Mouse (Mus musculus) retina, adult 2 months (tissue): Measurements from ENCODE around the gene Hltf.
A peak's percentile ranks its signal among the peaks of the same experiment; 100 is the strongest.
"Not testable (repeated sequence)": the region's sequence is repeated elsewhere in the genome, so short reads cannot be mapped to it uniquely, and the experiment has no call there.

Source experiments
- DNase-seq: peaks from one replicate; pipeline ENCODE4 v3.0.0-alpha.2; 2012; ENCODE audit warnings: low read depth, low spot score

The Hltf gene

DNA sequence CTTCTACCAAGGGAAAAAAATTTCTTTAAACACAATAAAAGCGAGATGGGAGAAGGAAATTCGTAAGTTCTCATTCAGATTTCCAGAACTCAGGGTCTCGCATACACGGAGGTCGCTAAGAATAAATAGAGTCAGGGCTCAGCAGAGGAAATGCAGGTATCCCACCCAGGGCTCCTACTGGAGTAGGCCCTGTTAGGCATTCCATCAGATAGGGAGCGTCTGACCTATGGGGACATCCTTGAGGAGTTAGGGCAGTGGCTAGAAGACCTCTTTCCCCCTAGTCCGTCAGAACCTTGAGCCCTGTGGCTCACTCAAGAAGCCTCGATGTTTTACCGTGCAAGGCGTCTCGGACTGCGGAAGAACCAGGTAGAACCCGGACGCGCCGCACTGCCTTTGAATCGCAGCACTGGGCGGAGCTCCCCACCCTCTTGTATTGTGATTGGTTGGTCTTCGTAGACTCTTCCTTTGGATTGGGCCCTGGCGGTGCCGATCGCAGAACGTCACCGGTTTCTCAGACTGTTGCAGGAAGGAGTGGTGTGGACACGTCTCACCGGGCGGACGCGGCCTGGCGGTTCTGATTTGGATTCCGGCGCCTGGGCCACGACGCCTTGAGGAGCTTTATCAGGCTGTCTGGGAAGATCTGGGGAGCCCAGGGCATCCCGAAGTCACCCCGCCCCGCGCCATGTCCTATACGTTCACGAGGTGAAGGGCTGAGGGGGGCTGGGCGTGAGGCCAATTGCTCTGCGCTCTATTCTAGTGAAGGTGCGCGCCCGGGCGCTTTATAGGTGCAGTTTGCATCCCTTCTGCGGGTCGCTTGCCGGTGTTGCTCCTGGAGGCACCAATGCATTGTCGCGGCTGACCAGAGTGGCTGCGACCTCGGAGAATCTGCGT, at the start of gene Hltf:
Gene Hltf, plus strand, starts transcription at position 506 of the 891 bp plus-strand sequence.
- DNase-seq = peak; percentile 86

- DNase-seq = no peak
Measured at GRCm38 (mm10) chr3:20010464-20010863, 47.1 kb upstream of the Hltf start.

DNA sequence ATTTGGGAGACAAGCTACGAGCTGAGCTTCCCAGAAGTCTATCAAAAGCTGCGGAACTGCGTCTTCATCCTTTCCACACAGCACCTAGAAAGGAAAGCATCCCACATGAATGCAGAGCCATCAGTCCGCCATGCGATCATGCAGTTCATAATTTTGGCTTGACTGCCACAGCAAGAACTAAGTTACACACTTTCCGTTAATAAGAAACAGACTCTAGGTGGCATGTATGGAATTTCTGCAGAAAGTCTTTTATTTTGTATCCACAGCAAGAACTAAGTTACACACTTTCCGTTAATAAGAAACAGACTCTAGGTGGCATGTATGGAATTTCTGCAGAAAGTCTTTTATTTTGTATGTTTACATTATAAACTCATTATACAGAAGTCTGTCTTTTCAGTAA, 46.7 kb upstream of the Hltf start:
- not testable (repeated sequence) for DNase-seq

DNA sequence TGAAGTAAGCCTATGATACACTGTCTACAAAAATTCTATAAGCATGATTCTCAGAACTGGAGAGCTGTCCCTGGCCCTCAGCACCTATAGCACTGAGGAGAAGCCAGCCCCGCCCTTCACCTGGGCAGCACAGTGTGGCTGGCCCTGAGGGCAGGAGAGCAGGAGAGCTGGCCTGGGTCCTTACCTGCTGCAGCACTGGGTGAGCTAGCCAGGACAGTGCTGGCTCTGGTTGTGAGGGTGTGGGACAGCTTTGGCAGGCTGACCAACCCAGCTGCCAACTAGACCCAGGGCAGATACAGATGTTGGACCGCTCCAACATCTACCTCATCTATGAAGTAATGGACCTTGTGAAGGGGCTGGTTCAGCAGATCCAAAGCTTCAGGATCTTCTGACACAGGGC, 43.2 kb upstream of the Hltf start:
- no peak for DNase-seq

- no peak for DNase-seq
Measured at GRCm38 (mm10) chr3:20018076-20018475, 39.5 kb upstream of the Hltf start.

DNA sequence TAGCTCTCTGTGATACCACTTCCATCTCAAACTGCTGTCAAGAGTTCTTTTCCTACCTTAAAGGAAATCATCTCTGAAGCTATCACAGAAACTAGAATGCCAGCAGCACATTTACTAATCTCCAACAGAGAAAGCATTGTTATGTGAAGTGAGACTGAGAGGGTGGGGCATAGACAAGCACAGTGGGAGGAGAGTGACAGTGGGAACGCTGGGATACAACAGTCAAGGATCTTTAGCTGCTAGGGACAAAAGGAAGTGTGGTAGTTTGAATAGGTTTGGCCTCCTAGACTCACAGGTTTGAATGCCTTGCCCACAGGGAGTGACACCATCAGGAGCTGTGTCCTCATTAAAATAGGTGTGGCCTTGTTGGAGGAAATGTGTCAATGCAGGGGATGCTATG, 33.8 kb upstream of the Hltf start:
- DNase-seq = no peak

DNA sequence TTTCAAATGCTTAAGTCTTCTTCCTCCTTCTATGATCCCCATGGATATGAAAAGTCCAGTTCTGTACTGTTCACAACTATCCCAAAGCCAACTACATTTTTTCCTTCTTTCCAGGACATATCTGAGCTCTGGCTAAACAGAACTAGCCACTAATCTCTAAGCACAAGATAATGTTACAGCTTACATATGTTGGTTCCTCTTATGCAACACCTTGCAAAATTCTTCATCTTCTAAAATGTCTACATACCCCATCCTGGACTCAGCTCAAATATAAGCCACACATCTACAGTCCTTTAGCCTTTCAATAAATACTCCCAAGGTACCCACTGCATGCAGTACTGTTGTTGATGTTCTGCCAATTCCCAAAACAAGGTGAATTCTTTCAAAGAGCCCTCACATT, 31.1 kb upstream of the Hltf start:
- DNase-seq = no peak

- DNase-seq = no peak
Measured at GRCm38 (mm10) chr3:20026996-20027689, 30.5 kb upstream of the Hltf start.

GRCm38 (mm10) chr3:20027788-20028187, 29.8 kb upstream of the Hltf start:
- DNase-seq = no peak

DNA sequence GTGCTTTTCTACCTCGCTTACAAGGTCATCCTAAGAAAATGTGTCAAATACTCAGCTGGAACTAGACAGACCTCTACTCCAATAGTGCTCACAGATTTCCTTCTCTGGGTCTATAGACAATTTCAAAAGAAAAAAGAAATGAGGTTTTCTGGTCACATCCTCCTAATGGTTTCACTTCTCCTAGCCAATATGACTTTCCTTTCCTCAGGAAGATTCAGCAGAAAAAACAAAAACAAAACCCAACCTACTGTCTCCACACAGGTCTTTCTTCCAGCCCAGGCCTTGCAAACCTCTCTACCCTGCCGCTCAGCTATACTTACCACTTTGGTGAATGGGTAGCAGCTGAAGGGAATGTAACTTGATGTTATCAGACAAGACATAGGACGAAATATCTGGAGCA, 29.0 kb upstream of the Hltf start:
- no peak for DNase-seq

- no peak for DNase-seq
Measured at GRCm38 (mm10) chr3:20030807-20031206, 26.8 kb upstream of the Hltf start.

DNA sequence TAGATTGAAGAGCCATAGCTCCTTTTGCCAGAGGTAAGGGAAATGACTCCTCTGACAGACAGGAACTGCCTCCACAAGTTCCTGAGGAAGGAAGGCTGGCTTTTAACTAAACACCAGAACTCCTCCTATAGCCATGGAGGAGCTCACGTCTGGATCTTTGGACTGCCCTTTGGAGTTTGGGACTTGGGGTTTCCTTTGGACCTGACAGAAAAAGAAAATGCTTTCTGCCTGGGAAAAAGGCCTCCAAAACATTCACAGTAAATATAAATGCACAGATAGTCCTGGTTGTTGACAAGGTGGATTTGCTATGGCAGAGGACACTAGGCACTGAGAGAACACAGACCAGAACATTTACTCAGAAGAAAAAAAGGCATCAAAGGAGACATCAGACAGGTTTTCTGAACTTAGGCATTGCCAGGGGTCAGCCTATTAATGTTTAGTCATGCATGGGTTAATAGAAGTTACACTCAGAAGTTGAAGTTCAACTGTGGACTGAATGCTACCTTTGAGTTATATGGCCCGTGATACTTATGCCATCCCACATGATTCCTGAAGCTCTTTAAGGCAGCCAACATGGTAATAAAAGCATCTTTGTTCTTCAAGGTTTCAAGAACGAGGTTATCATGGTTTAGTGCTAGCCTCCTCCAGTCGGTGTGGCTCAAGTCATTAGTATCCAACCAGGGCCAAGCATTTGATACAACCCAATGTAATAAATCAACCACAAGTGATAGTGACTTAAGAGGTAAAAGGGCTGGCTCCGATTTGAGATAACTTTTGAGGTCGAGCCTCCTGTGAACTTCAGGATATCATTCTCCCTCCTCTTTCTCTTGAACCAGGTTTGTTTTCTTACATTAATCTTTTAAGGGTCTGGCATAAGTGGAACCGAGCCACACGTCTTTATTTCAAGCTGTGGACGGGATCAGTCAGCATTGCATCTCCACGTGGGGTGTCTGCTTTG, 23.6 kb upstream of the Hltf start:
- no peak for DNase-seq

- peak; percentile 73 for DNase-seq
Measured at GRCm38 (mm10) chr3:20034719-20035404, 22.7 kb upstream of the Hltf start, which contains the start of gene Hps3. Gene Hps3 (minus strand): TSS chr3:20035315.

DNA sequence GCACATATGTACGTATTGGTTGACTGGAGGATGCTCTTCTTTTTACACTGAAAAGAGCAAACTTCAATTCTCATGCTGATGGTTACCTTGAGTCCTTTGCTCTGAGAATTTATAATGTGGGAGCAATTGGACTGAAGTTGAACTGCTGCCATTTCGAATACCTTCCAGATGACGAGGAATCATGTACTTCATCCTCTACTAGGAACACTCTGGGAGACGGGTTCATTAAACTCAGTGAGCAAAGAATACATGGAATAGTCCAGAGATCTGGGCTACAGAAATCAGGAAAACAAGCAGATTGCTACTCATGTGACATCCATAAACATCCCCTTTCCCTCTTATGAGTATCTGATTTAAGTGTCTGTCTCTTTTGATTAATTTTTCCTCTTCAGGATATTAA, 21.5 kb upstream of the Hltf start:
- DNase-seq = no peak

GRCm38 (mm10) chr3:20041461-20041860, 16.1 kb upstream of the Hltf start:
- DNase-seq = not testable (repeated sequence)

GRCm38 (mm10) chr3:20044736-20045135, 12.9 kb upstream of the Hltf start:
- DNase-seq = not testable (repeated sequence)

DNA sequence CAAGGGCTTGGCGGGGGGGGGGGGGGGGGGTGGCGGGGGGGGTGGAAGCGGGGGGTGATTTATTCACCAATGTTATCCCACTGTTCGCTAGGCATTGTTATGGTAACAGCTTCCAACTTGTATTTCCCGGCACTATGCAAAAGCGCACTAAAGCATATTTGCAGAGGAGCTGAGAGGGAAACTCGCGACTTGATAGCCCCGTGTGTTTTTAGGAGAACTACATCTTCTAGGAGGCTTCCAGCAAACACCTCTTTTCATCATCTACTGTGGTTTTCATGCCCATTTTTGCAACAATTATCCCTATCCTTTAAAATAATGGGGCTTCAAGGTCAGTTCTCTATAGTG, 558 bp downstream of the Hltf start:
- no peak for DNase-seq

DNA sequence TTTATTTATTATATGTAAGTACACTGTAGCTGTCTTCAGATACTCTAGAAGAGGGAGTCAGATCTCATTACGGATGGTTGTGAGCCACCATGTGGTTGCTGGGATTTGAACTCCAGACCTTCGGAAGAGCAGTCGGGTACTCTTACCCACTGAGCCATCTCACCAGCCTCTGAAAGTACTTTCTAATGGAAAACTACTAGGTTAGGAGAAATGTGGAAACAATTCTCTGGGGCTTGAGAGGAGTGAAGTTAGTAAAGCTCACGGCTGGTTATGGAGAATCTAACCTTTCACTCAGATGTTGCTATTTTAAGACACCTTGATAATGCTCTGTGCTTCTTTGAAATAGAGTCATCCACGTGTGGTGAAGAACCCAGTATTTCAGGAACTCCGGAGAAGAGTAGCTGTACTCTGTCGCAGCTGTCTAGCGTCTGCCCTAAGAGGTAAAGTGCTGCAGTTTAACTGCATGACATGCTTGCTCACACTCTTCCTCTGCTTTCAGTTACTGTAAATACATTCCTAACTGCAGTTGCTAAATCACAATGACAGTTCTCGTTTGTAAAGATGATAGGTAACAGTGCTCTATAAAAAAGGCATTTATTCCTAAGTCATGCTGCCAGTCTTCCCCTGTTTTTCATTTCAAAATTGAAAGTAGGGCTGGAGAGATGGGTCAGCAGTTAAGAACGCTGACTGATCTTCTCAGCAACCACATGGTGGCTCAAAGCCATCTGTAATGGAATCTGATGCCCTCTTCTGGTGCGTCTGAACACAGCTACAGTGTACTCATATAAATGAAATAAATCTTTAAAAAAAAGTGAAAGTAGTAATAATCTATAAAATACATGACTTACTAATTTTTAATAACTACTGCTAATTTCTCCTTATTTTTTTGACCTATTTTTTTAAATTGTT, 18.8 kb downstream of the Hltf start:
- DNase-seq = no peak

GRCm38 (mm10) chr3:20082161-20082560, 24.6 kb downstream of the Hltf start:
- DNase-seq = no peak

GRCm38 (mm10) chr3:20103830-20104229, 46.2 kb downstream of the Hltf start:
- DNase-seq = no peak
